Mouse (Mus musculus): ENCODE results near the gene Mrpl9. TPM values are rescaled to one million over a fixed set of nuclear protein-coding genes. Genes with fewer than 3 reads are reported as not detected.

Mrpl9 gene
- polyA plus RNA-seq, 1 experiment from 2014 or later = 61.7 TPM

GRCm38 (mm10) chr3:94430980-94431379 lies 12.1 kb upstream of the Mrpl9 start:
- Histone ChIP-seq H3K27me3 (no peaks in the 10 kb centered on the region), H3K4me3 (no peak overlapping the region), H3K4me1 (no peaks in the 10 kb centered on the region), H3K27ac (replicated peaks) (no peak overlapping the region), H3K9ac (replicated peaks) (no peak overlapping the region), H3K4me2 (replicated peaks) (no peak overlapping the region), H3K36me3 (peaks cover 49% of the 10 kb centered on the region), H3K9me3 (no peaks in the 10 kb centered on the region)
- WGBS = 84% methylated on average over 2 of the region's 2 CpGs
- no peak for ATAC-seq (replicated peaks)

- Histone ChIP-seq H3K27ac (replicated peaks) (no peak overlapping the region), H3K27me3 (no peaks in the 10 kb centered on the region), H3K4me3 (no peak overlapping the region), H3K9me3 (no peaks in the 10 kb centered on the region), H3K4me2 (replicated peaks) (no peak overlapping the region), H3K9ac (replicated peaks) (no peak overlapping the region), H3K36me3 (peaks cover 22% of the 10 kb centered on the region), H3K4me1 (no peaks in the 10 kb centered on the region)
- ATAC-seq (replicated peaks) = no peak
- whole genome bisulfite sequencing = 94% methylated on average over 2 of the region's 2 CpGs
Observed at GRCm38 (mm10) chr3:94434305-94434704, 8.8 kb upstream of the Mrpl9 start.

- WGBS = 86% methylated on average over 9 of the region's 9 CpGs
- ATAC-seq (replicated peaks) = no peak
- H3K4me2 ChIP-seq (replicated peaks) = no peak overlapping the region
Observed at GRCm38 (mm10) chr3:94436420-94436819, 6.7 kb upstream of the Mrpl9 start.

GRCm38 (mm10) chr3:94441182-94441581 lies 1.9 kb upstream of the Mrpl9 start:
- ATAC-seq (replicated peaks) = no peak
- H3K4me1 ChIP-seq = peaks cover 13% of the 10 kb centered on the region
- H3K27ac ChIP-seq (replicated peaks) = no peak overlapping the region
- no peak overlapping the region for H3K4me3 ChIP-seq
- no peak overlapping the region for H3K4me2 ChIP-seq (replicated peaks)
- peaks cover 10% of the 10 kb centered on the region for H3K36me3 ChIP-seq
- H3K9ac ChIP-seq (replicated peaks) = no peak overlapping the region
- H3K9me3 ChIP-seq = no peaks in the 10 kb centered on the region
- H3K27me3 ChIP-seq = no peaks in the 10 kb centered on the region
- WGBS = 46% methylated on average over 3 of the region's 3 CpGs

More at GRCm38 (mm10) chr3:94436420-94436819, 6.7 kb upstream of the Mrpl9 start:
- Histone ChIP-seq H3K4me3 (no peak overlapping the region), H3K9me3 (no peaks in the 10 kb centered on the region), H3K27me3 (no peaks in the 10 kb centered on the region), H3K36me3 (0 out of 2 replicates have a peak, but pooled peaks cover 9% of the 10 kb centered on the region), H3K9ac (replicated peaks) (no peak overlapping the region), H3K4me1 (no peaks in the 10 kb centered on the region), H3K27ac (replicated peaks) (no peak overlapping the region)

- H3K27me3 ChIP-seq = no peaks in the 10 kb centered on the region
- peak within 1 kb of the TSS; percentile 72 for H3K27ac ChIP-seq (replicated peaks)
- H3K36me3 ChIP-seq = peaks cover 34% of the 10 kb centered on the region
- peak within 1 kb of the TSS; percentile 93 for H3K4me2 ChIP-seq (replicated peaks)
- no peak; the same call in 1 of the 2 replicates for ATAC-seq (replicated peaks)
- WGBS = 2% methylated on average over 24 of the region's 24 CpGs
- peak within 1 kb of the TSS; percentile 96 for H3K9ac ChIP-seq (replicated peaks)
- H3K4me3 ChIP-seq = peak within 1 kb of the TSS; percentile 60
- peaks cover 13% of the 10 kb centered on the region for H3K4me1 ChIP-seq
- H3K9me3 ChIP-seq = no peaks in the 10 kb centered on the region
Observed at GRCm38 (mm10) chr3:94443597-94443964, 463 bp downstream of the Mrpl9 start, which contains the start of gene Oaz3. Gene Oaz3, minus strand, starts transcription at chr3:94443915.

GRCm38 (mm10) chr3:94449377-94449776 lies 6.3 kb downstream of the Mrpl9 start:
- peaks cover 54% of the 10 kb centered on the region for H3K36me3 ChIP-seq
- 96% methylated on average over 2 of the region's 2 CpGs for WGBS

GRCm38 (mm10) chr3:94456529-94457000 lies 13.4 kb downstream of the Mrpl9 start:
- ATAC-seq (replicated peaks) = peak; percentile 93
- H3K36me3 ChIP-seq = no peaks in the 10 kb centered on the region
- peak overlapping the region; percentile 40 for H3K4me3 ChIP-seq
- H3K4me2 ChIP-seq (replicated peaks) = peak overlapping the region; percentile 39
- no peaks in the 10 kb centered on the region for H3K9me3 ChIP-seq
- 0 out of 2 replicates have a peak, but pooled peaks cover 5% of the 10 kb centered on the region for H3K4me1 ChIP-seq
- H3K27ac ChIP-seq (replicated peaks) = peak overlapping the region; percentile 39
- under 1% methylated on average over 12 of the region's 12 CpGs for WGBS
- H3K27me3 ChIP-seq = no peaks in the 10 kb centered on the region
- peak overlapping the region; percentile 12; the same call in 1 of the 2 replicates for H3K9ac ChIP-seq (replicated peaks)

More at GRCm38 (mm10) chr3:94449377-94449776, 6.3 kb downstream of the Mrpl9 start:
- no peak overlapping the region for H3K4me3 ChIP-seq
- H3K4me1 ChIP-seq = peaks cover 4% of the 10 kb centered on the region
- no peak overlapping the region for H3K4me2 ChIP-seq (replicated peaks)
- no peak for ATAC-seq (replicated peaks)
- no peaks in the 10 kb centered on the region for H3K27me3 ChIP-seq
- H3K27ac ChIP-seq (replicated peaks) = no peak overlapping the region
- H3K9me3 ChIP-seq = no peaks in the 10 kb centered on the region
- no peak overlapping the region for H3K9ac ChIP-seq (replicated peaks)

- ATAC-seq (replicated peaks) = no peak; the same call in 1 of the 2 replicates
- no peaks in the 10 kb centered on the region for H3K27me3 ChIP-seq
- H3K4me1 ChIP-seq = 0 out of 2 replicates have a peak, but pooled peaks cover 5% of the 10 kb centered on the region
- H3K4me3 ChIP-seq = peak overlapping the region; percentile 40; the same call in 1 of the 2 replicates
- no peaks in the 10 kb centered on the region for H3K36me3 ChIP-seq
- H3K4me2 ChIP-seq (replicated peaks) = peak overlapping the region; percentile 39; the same call in 1 of the 2 replicates
- H3K9ac ChIP-seq (replicated peaks) = no peak overlapping the region
- peak overlapping the region; percentile 39; the same call in 1 of the 2 replicates for H3K27ac ChIP-seq (replicated peaks)
- no peaks in the 10 kb centered on the region for H3K9me3 ChIP-seq
- WGBS = 77% methylated on average over 3 of the region's 3 CpGs
Observed at GRCm38 (mm10) chr3:94457055-94457454, 13.9 kb downstream of the Mrpl9 start.

GRCm38 (mm10) chr3:94459834-94460233 lies 16.7 kb downstream of the Mrpl9 start:
- Histone ChIP-seq H3K27me3 (no peaks in the 10 kb centered on the region), H3K36me3 (no peaks in the 10 kb centered on the region), H3K9ac (replicated peaks) (no peak overlapping the region), H3K9me3 (no peaks in the 10 kb centered on the region), H3K4me3 (no peak overlapping the region), H3K4me2 (replicated peaks) (no peak overlapping the region), H3K27ac (replicated peaks) (no peak overlapping the region), H3K4me1 (peaks cover 19% of the 10 kb centered on the region)
- ATAC-seq (replicated peaks) = no peak
- WGBS = 88% methylated on average over 2 of the region's 2 CpGs

- ATAC-seq (replicated peaks) = peak; percentile 76
- Histone ChIP-seq H3K4me2 (replicated peaks) (no peak overlapping the region), H3K9me3 (no peaks in the 10 kb centered on the region), H3K27me3 (no peaks in the 10 kb centered on the region), H3K27ac (replicated peaks) (peak overlapping the region; percentile 97), H3K4me3 (no peak overlapping the region), H3K4me1 (peaks cover 33% of the 10 kb centered on the region), H3K36me3 (no peaks in the 10 kb centered on the region), H3K9ac (replicated peaks) (no peak overlapping the region)
- 23% methylated on average over 11 of the region's 11 CpGs for WGBS
Observed at GRCm38 (mm10) chr3:94463926-94464578, 20.9 kb downstream of the Mrpl9 start.

GRCm38 (mm10) chr3:94465632-94466430 lies 22.7 kb downstream of the Mrpl9 start:
- Histone ChIP-seq H3K36me3 (no peaks in the 10 kb centered on the region), H3K27ac (replicated peaks) (peak overlapping the region; percentile 97), H3K9me3 (no peaks in the 10 kb centered on the region), H3K9ac (replicated peaks) (peak overlapping the region; percentile 24), H3K4me1 (peaks cover 33% of the 10 kb centered on the region), H3K4me2 (replicated peaks) (no peak overlapping the region), H3K27me3 (no peaks in the 10 kb centered on the region), H3K4me3 (no peak overlapping the region)
- 19% methylated on average over 13 of the region's 13 CpGs for WGBS
- peak; percentile 86 for ATAC-seq (replicated peaks)

- no peak for ATAC-seq (replicated peaks)
- 67% methylated on average over 3 of the region's 3 CpGs for WGBS
- no peak overlapping the region for H3K4me3 ChIP-seq
- H3K9me3 ChIP-seq = no peaks in the 10 kb centered on the region
- H3K27me3 ChIP-seq = no peaks in the 10 kb centered on the region
- H3K36me3 ChIP-seq = no peaks in the 10 kb centered on the region
- H3K9ac ChIP-seq (replicated peaks) = no peak overlapping the region
- no peak overlapping the region for H3K4me2 ChIP-seq (replicated peaks)
- peaks cover 39% of the 10 kb centered on the region for H3K4me1 ChIP-seq
- H3K27ac ChIP-seq (replicated peaks) = no peak overlapping the region
Observed at GRCm38 (mm10) chr3:94468931-94469330, 25.8 kb downstream of the Mrpl9 start.
